Mouse (Mus musculus): ENCODE results near the gene Fam160a1. TPM values are rescaled to one million over a fixed set of nuclear protein-coding genes. Genes with fewer than 3 reads are reported as not detected.

Fam160a1 gene
- polyA plus RNA-seq, 1 experiment from 2014 or later, result 0.27 TPM

GRCm38 (mm10) chr3:85814241-85814640 is 2.9 kb downstream of the Fam160a1 start:
- H3K4me1 ChIP-seq, result peaks cover 4% of the 10 kb centered on the region; the same call in 1 of the 2 replicates
- no peak overlapping the region for H3K27ac ChIP-seq (replicated peaks)
- no peaks in the 10 kb centered on the region for H3K27me3 ChIP-seq (ENCODE audit: low read depth, poor library complexity, severe bottlenecking)
- no peaks in the 10 kb centered on the region for H3K36me3 ChIP-seq
- 75% methylated on average over 7 of the region's 7 CpGs for WGBS
- no peaks in the 10 kb centered on the region for H3K9me3 ChIP-seq (replicated peaks)
- H3K4me3 ChIP-seq, result no peak overlapping the region
- no peak for DNase-seq (ENCODE audit: low spot score)

- Histone ChIP-seq H3K4me1 (peaks cover 4% of the 10 kb centered on the region; the same call in 1 of the 2 replicates), H3K36me3 (no peaks in the 10 kb centered on the region), H3K27me3 (ENCODE audit: low read depth, poor library complexity, severe bottlenecking) (no peaks in the 10 kb centered on the region), H3K9me3 (replicated peaks) (no peaks in the 10 kb centered on the region), H3K4me3 (no peak overlapping the region), H3K27ac (replicated peaks) (no peak overlapping the region)
- WGBS, result 65% methylated on average over 4 of the region's 4 CpGs
- no peak for DNase-seq (ENCODE audit: low spot score)
Measured at GRCm38 (mm10) chr3:85813101-85814014, 3.7 kb downstream of the Fam160a1 start.

- no peak for DNase-seq (ENCODE audit: low spot score)
- H3K27ac ChIP-seq (replicated peaks), result no peak overlapping the region
- no peak overlapping the region for H3K4me3 ChIP-seq
- no peaks in the 10 kb centered on the region for H3K36me3 ChIP-seq
- peaks cover 4% of the 10 kb centered on the region; the same call in 1 of the 2 replicates for H3K4me1 ChIP-seq
- no peaks in the 10 kb centered on the region for H3K9me3 ChIP-seq (replicated peaks)
- H3K27me3 ChIP-seq (ENCODE audit: low read depth, poor library complexity, severe bottlenecking), result no peaks in the 10 kb centered on the region
- WGBS, result 94% methylated on average over 5 of the region's 5 CpGs
Measured at GRCm38 (mm10) chr3:85812010-85812409, 5.1 kb downstream of the Fam160a1 start.

- peaks cover 3% of the 10 kb centered on the region; the same call in 1 of the 2 replicates for H3K4me1 ChIP-seq
- H3K9me3 ChIP-seq (replicated peaks), result no peaks in the 10 kb centered on the region
- 86% methylated on average over 1 of the region's 1 CpGs for WGBS
- H3K36me3 ChIP-seq, result no peaks in the 10 kb centered on the region
- no peaks in the 10 kb centered on the region for H3K27me3 ChIP-seq (ENCODE audit: low read depth, poor library complexity, severe bottlenecking)
- H3K4me3 ChIP-seq, result no peak overlapping the region
- no peak overlapping the region for H3K27ac ChIP-seq (replicated peaks)
- DNase-seq (ENCODE audit: low spot score), result no peak
Measured at GRCm38 (mm10) chr3:85793166-85793565, 23.9 kb downstream of the Fam160a1 start.

GRCm38 (mm10) chr3:85789748-85790147 is 27.3 kb downstream of the Fam160a1 start:
- 80% methylated on average over 4 of the region's 4 CpGs for WGBS
- no peaks in the 10 kb centered on the region for H3K27me3 ChIP-seq (ENCODE audit: low read depth, poor library complexity, severe bottlenecking)
- no peaks in the 10 kb centered on the region for H3K36me3 ChIP-seq
- H3K9me3 ChIP-seq (replicated peaks), result no peaks in the 10 kb centered on the region
- no peak overlapping the region for H3K27ac ChIP-seq (replicated peaks)
- no peak overlapping the region for H3K4me3 ChIP-seq
- peaks cover 3% of the 10 kb centered on the region; the same call in 1 of the 2 replicates for H3K4me1 ChIP-seq
- no peak for DNase-seq (ENCODE audit: low spot score)

GRCm38 (mm10) chr3:85786501-85786900 is 30.6 kb downstream of the Fam160a1 start:
- 85% methylated on average over 8 of the region's 8 CpGs for WGBS
- Histone ChIP-seq H3K9me3 (replicated peaks) (no peaks in the 10 kb centered on the region), H3K27me3 (ENCODE audit: low read depth, poor library complexity, severe bottlenecking) (no peaks in the 10 kb centered on the region), H3K4me3 (no peak overlapping the region), H3K27ac (replicated peaks) (no peak overlapping the region), H3K4me1 (peaks cover 3% of the 10 kb centered on the region; the same call in 1 of the 2 replicates), H3K36me3 (no peaks in the 10 kb centered on the region)
- DNase-seq (ENCODE audit: low spot score), result no peak

- H3K4me3 ChIP-seq, result no peak overlapping the region
- H3K27ac ChIP-seq (replicated peaks), result no peak overlapping the region
- no peaks in the 10 kb centered on the region for H3K36me3 ChIP-seq
- no peaks in the 10 kb centered on the region for H3K9me3 ChIP-seq (replicated peaks)
- H3K4me1 ChIP-seq, result no peaks in the 10 kb centered on the region; the same call in 1 of the 2 replicates
- WGBS, result 86% methylated on average over 7 of the region's 7 CpGs
- H3K27me3 ChIP-seq (ENCODE audit: low read depth, poor library complexity, severe bottlenecking), result no peaks in the 10 kb centered on the region
- DNase-seq (ENCODE audit: low spot score), result no peak
Measured at GRCm38 (mm10) chr3:85780906-85781305, 36.2 kb downstream of the Fam160a1 start.

- H3K27me3 ChIP-seq (ENCODE audit: low read depth, poor library complexity, severe bottlenecking), result no peaks in the 10 kb centered on the region
- no peaks in the 10 kb centered on the region for H3K36me3 ChIP-seq
- H3K4me1 ChIP-seq, result no peaks in the 10 kb centered on the region; the same call in 1 of the 2 replicates
- H3K4me3 ChIP-seq, result no peak overlapping the region
- WGBS, result 82% methylated on average over 2 of the region's 2 CpGs
- no peak for DNase-seq (ENCODE audit: low spot score)
- no peaks in the 10 kb centered on the region for H3K9me3 ChIP-seq (replicated peaks)
- H3K27ac ChIP-seq (replicated peaks), result no peak overlapping the region
Measured at GRCm38 (mm10) chr3:85780332-85780731, 36.8 kb downstream of the Fam160a1 start.

GRCm38 (mm10) chr3:85777841-85778240 is 39.2 kb downstream of the Fam160a1 start:
- H3K4me3 ChIP-seq, result no peak overlapping the region
- H3K9me3 ChIP-seq (replicated peaks), result no peaks in the 10 kb centered on the region
- H3K4me1 ChIP-seq, result no peaks in the 10 kb centered on the region; the same call in 1 of the 2 replicates
- no peak overlapping the region for H3K27ac ChIP-seq (replicated peaks)
- no peaks in the 10 kb centered on the region for H3K36me3 ChIP-seq
- H3K27me3 ChIP-seq (ENCODE audit: low read depth, poor library complexity, severe bottlenecking), result no peaks in the 10 kb centered on the region
- WGBS, result 79% methylated on average over 2 of the region's 2 CpGs
- DNase-seq (ENCODE audit: low spot score), result no peak

- no peaks in the 10 kb centered on the region; the same call in 1 of the 2 replicates for H3K4me1 ChIP-seq
- no peaks in the 10 kb centered on the region for H3K9me3 ChIP-seq (replicated peaks)
- no peak overlapping the region for H3K27ac ChIP-seq (replicated peaks)
- no peak for DNase-seq (ENCODE audit: low spot score)
- H3K4me3 ChIP-seq, result no peak overlapping the region
- H3K27me3 ChIP-seq (ENCODE audit: low read depth, poor library complexity, severe bottlenecking), result no peaks in the 10 kb centered on the region
- WGBS, result 86% methylated on average over 4 of the region's 4 CpGs
- H3K36me3 ChIP-seq, result no peaks in the 10 kb centered on the region
Measured at GRCm38 (mm10) chr3:85777356-85777755, 39.7 kb downstream of the Fam160a1 start.

GRCm38 (mm10) chr3:85776707-85777106 is 40.4 kb downstream of the Fam160a1 start:
- 90% methylated on average over 10 of the region's 10 CpGs for WGBS
- H3K9me3 ChIP-seq (replicated peaks), result no peaks in the 10 kb centered on the region
- H3K4me1 ChIP-seq, result no peaks in the 10 kb centered on the region; the same call in 1 of the 2 replicates
- no peaks in the 10 kb centered on the region for H3K36me3 ChIP-seq
- DNase-seq (ENCODE audit: low spot score), result no peak
- H3K27ac ChIP-seq (replicated peaks), result no peak overlapping the region
- H3K27me3 ChIP-seq (ENCODE audit: low read depth, poor library complexity, severe bottlenecking), result no peaks in the 10 kb centered on the region
- no peak overlapping the region for H3K4me3 ChIP-seq

GRCm38 (mm10) chr3:85776126-85776525 is 41.0 kb downstream of the Fam160a1 start:
- no peak overlapping the region for H3K27ac ChIP-seq (replicated peaks)
- H3K4me1 ChIP-seq, result no peaks in the 10 kb centered on the region; the same call in 1 of the 2 replicates
- no peak overlapping the region for H3K4me3 ChIP-seq
- H3K27me3 ChIP-seq (ENCODE audit: low read depth, poor library complexity, severe bottlenecking), result no peaks in the 10 kb centered on the region
- no peak for DNase-seq (ENCODE audit: low spot score)
- 91% methylated on average over 6 of the region's 6 CpGs for WGBS
- no peaks in the 10 kb centered on the region for H3K9me3 ChIP-seq (replicated peaks)
- H3K36me3 ChIP-seq, result no peaks in the 10 kb centered on the region

GRCm38 (mm10) chr3:85773886-85774285 is 43.2 kb downstream of the Fam160a1 start:
- no peak for DNase-seq (ENCODE audit: low spot score)
- WGBS, result 81% methylated on average over 4 of the region's 4 CpGs
- no peaks in the 10 kb centered on the region for H3K27me3 ChIP-seq (ENCODE audit: low read depth, poor library complexity, severe bottlenecking)
- no peaks in the 10 kb centered on the region for H3K4me1 ChIP-seq
- H3K9me3 ChIP-seq (replicated peaks), result no peaks in the 10 kb centered on the region
- no peak overlapping the region for H3K27ac ChIP-seq (replicated peaks)
- H3K36me3 ChIP-seq, result no peaks in the 10 kb centered on the region
- no peak overlapping the region for H3K4me3 ChIP-seq
